Mouse (Mus musculus) myocyte (in vitro differentiated cells): ENCODE data around the gene Gatad2a. TPM values are rescaled to one million over a fixed set of nuclear protein-coding genes. Genes with fewer than 3 reads are reported as not detected.

Experiments
- H3K27me3 ChIP-seq: one replicate; pipeline ENCODE4 v1.6.1; 2011; ENCODE audit not compliant: control insufficient read depth, insufficient read depth, insufficient read length
- H3K36me3 ChIP-seq: one replicate; pipeline ENCODE4 v1.6.1; 2011; ENCODE audit not compliant: control insufficient read depth, insufficient read depth
- H3K4me2 ChIP-seq: one replicate; pipeline ENCODE4 v1.6.1; 2011; ENCODE audit warnings: low read depth, control low read depth
- H3K4me3 ChIP-seq: one replicate; pipeline ENCODE4 v1.5.1; 2011; ENCODE audit warnings: mild to moderate bottlenecking, control low read depth, moderate library complexity
- H3K79me2 ChIP-seq: one replicate; pipeline ENCODE4 v1.6.1; 2011; ENCODE audit not compliant: control insufficient read depth, insufficient read depth
- H3ac ChIP-seq: one replicate; pipeline ENCODE4 v1.6.1; 2011; ENCODE audit not compliant: control insufficient read depth, insufficient read length
- CEBPB ChIP-seq: IDR thresholded peaks from 2 replicates; pipeline ENCODE4 v1.6.1; 2011; ENCODE audit warnings: mild to moderate bottlenecking, moderate library complexity; ENCODE audit not compliant: poor library complexity, insufficient read depth, severe bottlenecking
- E2F4 ChIP-seq: IDR thresholded peaks from one replicate; pipeline ENCODE4 v1.6.1; 2011; ENCODE audit warnings: mild to moderate bottlenecking, control low read depth, moderate library complexity; ENCODE audit not compliant: insufficient read depth
- MAX ChIP-seq: IDR thresholded peaks from one replicate; pipeline ENCODE4 v1.6.1; 2011; ENCODE audit warnings: low read depth, mild to moderate bottlenecking, control low read depth
- MYOD1 ChIP-seq, 3 experiments: IDR thresholded peaks; one replicate each; pipeline ENCODE4 v1.6.1; 2011; ENCODE audit warnings: control low read depth in 2 of 3, low read depth in 2 of 3, mild to moderate bottlenecking in 2 of 3, moderate library complexity in 1 of 3; ENCODE audit not compliant: insufficient read length in 2 of 3, control insufficient read depth in 1 of 3
- MYOG ChIP-seq, 3 experiments: IDR thresholded peaks; one replicate each; pipeline ENCODE4 v1.6.1; 2011; ENCODE audit warnings: control low read depth in 2 of 3, low read depth in 2 of 3, mild to moderate bottlenecking in 2 of 3; ENCODE audit not compliant: insufficient read length in 2 of 3, control insufficient read depth in 1 of 3, insufficient read depth in 1 of 3
- POLR2A ChIP-seq: IDR thresholded peaks from one replicate; pipeline ENCODE4 v1.6.1; 2011; ENCODE audit warnings: low read depth, mild to moderate bottlenecking, control low read depth, moderate library complexity; ENCODE audit not compliant: insufficient read length
- POLR2AphosphoS2 ChIP-seq: IDR thresholded peaks from one replicate; pipeline ENCODE4 v1.6.1; 2011; ENCODE audit warnings: low read depth, control low read depth; ENCODE audit not compliant: insufficient read length
- REST ChIP-seq: IDR thresholded peaks from one replicate; pipeline ENCODE4 v1.6.1; 2011; ENCODE audit warnings: mild to moderate bottlenecking, control low read depth, moderate library complexity; ENCODE audit not compliant: insufficient read depth, insufficient read length
- SRF ChIP-seq: IDR thresholded peaks from one replicate; pipeline ENCODE4 v1.6.1; 2011; ENCODE audit warnings: low read depth; ENCODE audit not compliant: control insufficient read depth, insufficient read length
- TCF12 ChIP-seq: IDR thresholded peaks from one replicate; pipeline ENCODE4 v1.6.1; 2011; ENCODE audit warnings: mild to moderate bottlenecking, control low read depth; ENCODE audit not compliant: poor library complexity, insufficient read depth, severe bottlenecking
- TCF3 ChIP-seq: IDR thresholded peaks from one replicate; pipeline ENCODE4 v1.6.1; 2011; ENCODE audit warnings: low read depth, control low read depth; ENCODE audit not compliant: insufficient read length
- USF1 ChIP-seq: IDR thresholded peaks from one replicate; pipeline ENCODE4 v1.6.1; 2011; ENCODE audit warnings: low read depth, mild to moderate bottlenecking, control low read depth, moderate library complexity
- polyA plus RNA-seq: library from polyadenylated mRNA; unstranded; fragments of >200 nt; fragmentation: generic; extraction: Trizol; gene quantifications from one replicate; pipeline ENCODE4 v1.2.1, GENCODE M21; 2012; ENCODE audit warnings: missing spikeins

Gatad2a gene
- polyA plus RNA-seq, 1 experiment = 46.7 TPM

GRCm38 (mm10) chr8:69974194-69974614 is 22.0 kb downstream of the Gatad2a start:
- TF ChIP-seq TCF3 (no peak), E2F4 (no peak), TCF12 (no peak), SRF (no peak), REST (no peak), USF1 (no peak), POLR2A (peak; percentile 64), POLR2AphosphoS2 (peak; percentile 72), MYOD1 (IDR thresholded peaks at IDR 0.05; ENCODE audit: control insufficient read depth in 1 of 3, insufficient read length in 2 of 3, low read depth in 2 of 3) (no peak), CEBPB (no peak)
- peak overlapping the region; percentile 45 for H3ac ChIP-seq
- peaks cover 3% of the 10 kb centered on the region for H3K36me3 ChIP-seq
- H3K79me2 ChIP-seq = peaks cover 47% of the 10 kb centered on the region
- peak overlapping the region; percentile 55 for H3K4me3 ChIP-seq
- H3K27me3 ChIP-seq = no peaks in the 10 kb centered on the region
- H3K4me2 ChIP-seq = peak overlapping the region; percentile 98

GRCm38 (mm10) chr8:69973442-69974161 is 22.6 kb downstream of the Gatad2a start:
- TF ChIP-seq POLR2A (no peak), E2F4 (no peak)
- peak overlapping the region; percentile 96 for H3K4me2 ChIP-seq
- H3K4me3 ChIP-seq = peak overlapping the region; percentile 55
- H3K36me3 ChIP-seq = peaks cover 3% of the 10 kb centered on the region
- H3ac ChIP-seq = peak overlapping the region; percentile 45
- H3K79me2 ChIP-seq = peaks cover 52% of the 10 kb centered on the region
- H3K27me3 ChIP-seq = no peaks in the 10 kb centered on the region

- peaks cover 57% of the 10 kb centered on the region for H3K79me2 ChIP-seq
- TF ChIP-seq REST = no peak
- TF ChIP-seq E2F4 = no peak
- TF ChIP-seq POLR2A = no peak
- H3K4me2 ChIP-seq = peak overlapping the region; percentile 96
- H3K36me3 ChIP-seq = peaks cover 3% of the 10 kb centered on the region
- peak overlapping the region; percentile 45 for H3ac ChIP-seq
- peak overlapping the region; percentile 55 for H3K4me3 ChIP-seq
- H3K27me3 ChIP-seq = no peaks in the 10 kb centered on the region
Observed at GRCm38 (mm10) chr8:69973063-69973441, 23.1 kb downstream of the Gatad2a start.

DNA sequence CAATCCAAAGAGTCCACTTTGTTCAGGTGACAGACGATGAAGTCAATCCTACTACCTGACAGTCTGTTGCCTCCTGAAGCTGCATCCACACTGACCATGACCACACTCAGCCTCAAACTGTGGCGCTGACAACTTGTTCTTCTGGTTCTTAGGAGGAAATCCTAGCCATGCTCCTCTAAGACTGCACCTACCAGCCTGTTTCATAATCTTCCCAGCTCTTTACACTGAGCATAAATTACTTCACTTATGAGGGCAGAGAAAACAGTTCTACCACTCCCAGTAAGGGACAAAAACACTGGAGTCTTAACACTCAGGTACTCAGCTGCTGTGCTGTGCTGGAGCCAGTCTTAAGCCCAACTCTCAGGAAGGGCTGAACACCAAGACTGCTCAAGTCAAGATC is 25.3 kb downstream of the Gatad2a start:
- H3K27me3 ChIP-seq = no peaks in the 10 kb centered on the region
- no peak overlapping the region for H3ac ChIP-seq
- H3K79me2 ChIP-seq = peaks cover 79% of the 10 kb centered on the region
- peaks cover 3% of the 10 kb centered on the region for H3K36me3 ChIP-seq
- no peak overlapping the region for H3K4me3 ChIP-seq
- peak overlapping the region; percentile 96 for H3K4me2 ChIP-seq
- no peak for TF ChIP-seq SRF
- TF ChIP-seq MYOG (IDR thresholded peaks at IDR 0.05; ENCODE audit: control insufficient read depth in 1 of 3, insufficient read depth in 1 of 3, insufficient read length in 2 of 3, low read depth in 2 of 3) = no peak
- TF ChIP-seq MYOD1 (IDR thresholded peaks at IDR 0.05; ENCODE audit: control insufficient read depth in 1 of 3, insufficient read length in 2 of 3, low read depth in 2 of 3) = no peak
- TF ChIP-seq POLR2A = no peak
- no peak for TF ChIP-seq MAX
- no peak for TF ChIP-seq REST
- TF ChIP-seq E2F4 = no peak
- TF ChIP-seq CEBPB = no peak
- TF ChIP-seq TCF12 = no peak
- TF ChIP-seq TCF3 = no peak
- TF ChIP-seq POLR2AphosphoS2 = no peak
- TF ChIP-seq USF1 = no peak

DNA sequence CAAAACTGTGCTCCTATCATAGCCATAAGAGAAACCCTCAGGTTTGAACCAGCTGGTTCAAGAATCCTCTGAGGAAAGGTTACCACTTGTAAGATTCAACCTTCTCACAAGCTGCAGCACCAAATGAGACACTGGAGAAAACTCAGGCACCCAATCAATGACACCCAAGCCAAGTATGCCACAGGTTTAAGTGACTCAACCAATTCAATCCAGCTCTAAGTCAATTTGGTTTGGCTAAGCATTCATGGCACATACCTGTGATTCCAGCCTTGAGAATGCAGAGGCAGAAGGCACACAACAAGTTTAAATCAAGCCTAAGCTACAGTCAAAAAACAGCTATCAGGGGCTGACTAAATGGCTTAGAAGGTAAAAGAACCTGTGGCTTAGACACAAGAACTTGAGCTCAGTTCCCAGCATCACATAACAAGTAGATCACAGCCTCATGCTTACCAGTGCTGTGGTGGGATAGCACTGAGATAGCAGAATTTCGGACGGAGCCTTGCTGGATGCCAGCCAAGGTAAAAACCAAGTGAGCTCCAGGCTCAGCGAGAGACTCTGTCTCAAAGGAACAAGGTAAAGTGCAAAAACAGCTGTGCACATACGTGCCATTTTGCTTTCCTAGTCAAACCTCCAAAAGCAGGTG is 28.8 kb downstream of the Gatad2a start:
- TF ChIP-seq POLR2AphosphoS2 (no peak), E2F4 (no peak), SRF (no peak)
- Histone ChIP-seq H3ac (no peak overlapping the region), H3K4me2 (no peak overlapping the region), H3K27me3 (no peaks in the 10 kb centered on the region), H3K79me2 (peaks cover 99% of the 10 kb centered on the region), H3K4me3 (no peak overlapping the region), H3K36me3 (peaks cover 3% of the 10 kb centered on the region)

GRCm38 (mm10) chr8:69959241-69959640 is 36.9 kb downstream of the Gatad2a start:
- Histone ChIP-seq H3K36me3 (no peaks in the 10 kb centered on the region), H3K27me3 (no peaks in the 10 kb centered on the region), H3K4me2 (no peak overlapping the region), H3K79me2 (peaks cover 100% of the 10 kb centered on the region), H3K4me3 (no peak overlapping the region), H3ac (no peak overlapping the region)
- no peak for TF ChIP-seq REST
- no peak for TF ChIP-seq USF1
- no peak for TF ChIP-seq MAX
- no peak for TF ChIP-seq POLR2AphosphoS2
- no peak for TF ChIP-seq SRF
- no peak for TF ChIP-seq MYOG (IDR thresholded peaks at IDR 0.05; ENCODE audit: control insufficient read depth in 1 of 3, insufficient read depth in 1 of 3, insufficient read length in 2 of 3, low read depth in 2 of 3)
- TF ChIP-seq POLR2A = no peak
- no peak for TF ChIP-seq TCF12
